11 mouse cellular contexts compared by ENCODE assay signal in genomic region chr12:105757816-105758497, GRCm38 (mm10). TPM values are rescaled to one million over a fixed set of nuclear protein-coding genes. Genes with fewer than 3 reads are reported as not detected.
DNase-seq lines count a peak whose midpoint lies in the region; ATAC-seq and TF ChIP-seq lines count a peak whose summit lies in the region.
"Had no signal": no experiment of that assay in that cellular context is flagged by ENCODE, and none has a peak within 500 bp of the region (broad histone marks: within the 10 kb centered on the region; RNA-seq: fewer than 3 reads in every experiment).

No protein-coding gene starts in this region.

- ATAC-seq in midbrain, embryonic 11.5 days (ENCODE audit: low FRiP score) = peak; percentile 76
- ATAC-seq in midbrain, embryonic 13.5 days = no peak
- ATAC-seq in embryonic facial prominence, embryonic 11.5 days (replicated peaks; ENCODE audit: insufficient number of reproducible peaks, low FRiP score, low TSS enrichment, low read depth) = no peak; the same call in 1 of the 2 replicates
- peak; percentile 79 for ATAC-seq in stomach, postnatal 0 days (ENCODE audit: low FRiP score, low TSS enrichment)
- ATAC-seq in frontal cortex, adult (ENCODE audit: low TSS enrichment) = no peak
- ATAC-seq: hindbrain, embryonic 16.5 days had no signal

- peak overlapping the region; percentile 25; the same call in 1 of the 2 replicates for H3K27ac ChIP-seq in midbrain, embryonic 11.5 days (ENCODE audit: low read depth, low read length)
- no peak overlapping the region for H3K27ac ChIP-seq in midbrain, embryonic 13.5 days
- H3K27ac ChIP-seq in embryonic facial prominence, embryonic 11.5 days (replicated peaks; ENCODE audit: low read depth, low read length) = no peak overlapping the region
- H3K27ac ChIP-seq in stomach, postnatal 0 days (replicated peaks) = no peak overlapping the region
- H3K27ac ChIP-seq: macrophage had no signal

- TF ChIP-seq EP300 in stomach, postnatal 0 days (optimal IDR thresholded peaks at IDR 0.05) = no peak

- H3K4me1 ChIP-seq in midbrain, embryonic 11.5 days (ENCODE audit: control insufficient read depth, insufficient read depth, low read length) = peaks cover 5% of the 10 kb centered on the region
- no peaks in the 10 kb centered on the region for H3K4me1 ChIP-seq in midbrain, embryonic 13.5 days (replicated peaks)
- no peaks in the 10 kb centered on the region for H3K4me1 ChIP-seq in embryonic facial prominence, embryonic 11.5 days (ENCODE audit: control insufficient read depth, insufficient read depth, low read length)
- H3K4me1 ChIP-seq in stomach, postnatal 0 days (replicated peaks; ENCODE audit: control insufficient read depth, insufficient read depth) = no peaks in the 10 kb centered on the region

- H3K36me3 ChIP-seq in midbrain, embryonic 11.5 days (ENCODE audit: control insufficient read depth, insufficient read depth, low read length) = no peaks in the 10 kb centered on the region
- no peaks in the 10 kb centered on the region for H3K36me3 ChIP-seq in midbrain, embryonic 13.5 days
- H3K36me3 ChIP-seq in embryonic facial prominence, embryonic 11.5 days (replicated peaks; ENCODE audit: control insufficient read depth, insufficient read depth, low read depth, low read length) = no peaks in the 10 kb centered on the region
- H3K36me3 ChIP-seq in stomach, postnatal 0 days (ENCODE audit: control insufficient read depth, insufficient read depth, low read length) = no peaks in the 10 kb centered on the region

- no peaks in the 10 kb centered on the region for H3K27me3 ChIP-seq in midbrain, embryonic 11.5 days (ENCODE audit: control insufficient read depth, insufficient read depth, low read length)
- H3K27me3 ChIP-seq in midbrain, embryonic 13.5 days = no peaks in the 10 kb centered on the region
- H3K27me3 ChIP-seq in embryonic facial prominence, embryonic 11.5 days (ENCODE audit: control insufficient read depth, insufficient read depth, low read length) = no peaks in the 10 kb centered on the region
- no peaks in the 10 kb centered on the region for H3K27me3 ChIP-seq in stomach, postnatal 0 days (ENCODE audit: control insufficient read depth, insufficient read depth, low read length)

- H3K4me2 ChIP-seq in midbrain, embryonic 11.5 days = no peak overlapping the region
- H3K4me2 ChIP-seq in midbrain, embryonic 13.5 days (replicated peaks) = no peak overlapping the region
- H3K4me2 ChIP-seq in embryonic facial prominence, embryonic 11.5 days (ENCODE audit: low read depth, low read length) = no peak overlapping the region
- no peak overlapping the region for H3K4me2 ChIP-seq in stomach, postnatal 0 days (replicated peaks; ENCODE audit: low read depth)

- H3K9me3 ChIP-seq in midbrain, embryonic 11.5 days (ENCODE audit: control insufficient read depth, low read length) = no peaks in the 10 kb centered on the region
- no peaks in the 10 kb centered on the region for H3K9me3 ChIP-seq in midbrain, embryonic 13.5 days
- H3K9me3 ChIP-seq in embryonic facial prominence, embryonic 11.5 days (replicated peaks; ENCODE audit: control insufficient read depth, low read length) = no peaks in the 10 kb centered on the region
- no peaks in the 10 kb centered on the region for H3K9me3 ChIP-seq in stomach, postnatal 0 days (ENCODE audit: control insufficient read depth, low read length)

- WGBS in midbrain, embryonic 11.5 days = 45% methylated on average over 15 of the region's 15 CpGs
- WGBS in midbrain, embryonic 13.5 days = 44% methylated on average over 15 of the region's 15 CpGs
- 31% methylated on average over 15 of the region's 15 CpGs for WGBS in embryonic facial prominence, embryonic 11.5 days
- 23% methylated on average over 15 of the region's 15 CpGs for WGBS in stomach, postnatal 0 days

- TF ChIP-seq CTCF in stomach, postnatal 0 days (IDR thresholded peaks at IDR 0.05; ENCODE audit: low read depth) = no peak

- no peak for DNase-seq in midbrain, embryonic 11.5 days (ENCODE audit: low spot score, missing footprints)
- peak; percentile 9 for DNase-seq in embryonic facial prominence, embryonic 11.5 days (ENCODE audit: low spot score)
- peak; percentile 56 to 75 for DNase-seq in kidney, postnatal 4 days
- DNase-seq in stomach, postnatal 0 days (ENCODE audit: low spot score) = peak; percentile 69
- no peak for DNase-seq in layer of hippocampus, adult 11-12 months (ENCODE audit: low spot score)
- no peak for DNase-seq in layer of hippocampus, adult 9-10 months (ENCODE audit: low spot score)
- DNase-seq: gastrocnemius, postnatal 10 days had no signal

- H3K9ac ChIP-seq in midbrain, embryonic 11.5 days (ENCODE audit: low read length) = no peak overlapping the region
- H3K9ac ChIP-seq in midbrain, embryonic 13.5 days (replicated peaks) = no peak overlapping the region
- H3K9ac ChIP-seq in embryonic facial prominence, embryonic 11.5 days (replicated peaks; ENCODE audit: low read length) = no peak overlapping the region
- no peak overlapping the region for H3K9ac ChIP-seq in stomach, postnatal 0 days (ENCODE audit: low read length)

- no peak overlapping the region for H3K4me3 ChIP-seq in midbrain, embryonic 11.5 days (ENCODE audit: low read depth, low read length)
- no peak overlapping the region for H3K4me3 ChIP-seq in midbrain, embryonic 13.5 days (replicated peaks)
- no peak overlapping the region for H3K4me3 ChIP-seq in embryonic facial prominence, embryonic 11.5 days (ENCODE audit: low read depth, low read length)
- H3K4me3 ChIP-seq in stomach, postnatal 0 days (ENCODE audit: low read depth, low read length) = no peak overlapping the region

RNA-seq across cellular contexts. Expression of gene Papola, which starts 26.5 kb away (rescaled TPM):
- polyA plus RNA-seq in midbrain, embryonic 11.5 days (2014; fragmentation: Nextera tagmentation; extraction: Ambion mirVana) = 253 and 285 TPM in 2 replicates
- 212 and 217 TPM in 2 replicates for polyA plus RNA-seq in midbrain, embryonic 13.5 days (2015; fragmentation: Nextera tagmentation; extraction: Ambion mirVana)
- 245 and 292 TPM in 2 replicates for polyA plus RNA-seq in embryonic facial prominence, embryonic 11.5 days (2014; fragmentation: Nextera tagmentation; extraction: Ambion mirVana)
- polyA plus RNA-seq in stomach, postnatal 0 days (2015; fragmentation: Nextera tagmentation; extraction: Ambion mirVana) = 104 and 105 TPM in 2 replicates

RNA-seq across cellular contexts. Expression of gene Ak7, which starts 52.2 kb away (rescaled TPM):
- 0.16 TPM in 1 of 2 replicates, not detected in the other for polyA plus RNA-seq in midbrain, embryonic 11.5 days (2014; fragmentation: Nextera tagmentation; extraction: Ambion mirVana)
- polyA plus RNA-seq in midbrain, embryonic 13.5 days (2015; fragmentation: Nextera tagmentation; extraction: Ambion mirVana) = 0.67 and 1.6 TPM in 2 replicates
- 0.24 TPM in 1 of 2 replicates, not detected in the other for polyA plus RNA-seq in embryonic facial prominence, embryonic 11.5 days (2014; fragmentation: Nextera tagmentation; extraction: Ambion mirVana)
- polyA plus RNA-seq in stomach, postnatal 0 days (2015; fragmentation: Nextera tagmentation; extraction: Ambion mirVana) = 0.08 and 0.12 TPM in 2 replicates
- polyA plus RNA-seq: macrophage had no signal

Comparison
In these comparisons a context has a peak if more than half of its experiments do, and no peak if none do; other contexts are left out.
1. ATAC-seq: peak in midbrain, embryonic 11.5 days (single experiment) and stomach, postnatal 0 days (single experiment); none in midbrain, embryonic 13.5 days (single experiment), embryonic facial prominence, embryonic 11.5 days (single experiment) and frontal cortex, adult (single experiment).
2. DNase-seq: peak in embryonic facial prominence, embryonic 11.5 days (single experiment), kidney, postnatal 4 days (2 of 2) and stomach, postnatal 0 days (single experiment); none in midbrain, embryonic 11.5 days (single experiment), layer of hippocampus, adult 11-12 months (single experiment) and layer of hippocampus, adult 9-10 months (single experiment).